Mouse (Mus musculus): ENCODE results near the gene Rbms3. TPM values are rescaled to one million over a fixed set of nuclear protein-coding genes. Genes with fewer than 3 reads are reported as not detected.

Gene Rbms3
- polyA plus RNA-seq, 1 experiment from 2014 or later = 43.1 TPM

- peaks cover 3% of the 10 kb centered on the region; the same call in 1 of the 2 replicates for H3K9me3 ChIP-seq (ENCODE audit: control insufficient read depth, low read length)
- no peak for ATAC-seq
- H3K27ac ChIP-seq (ENCODE audit: low read length) = no peak overlapping the region
- H3K4me1 ChIP-seq (ENCODE audit: control insufficient read depth, insufficient read depth, low read length) = 0 out of 2 replicates have a peak, but pooled peaks cover 6% of the 10 kb centered on the region
- H3K4me3 ChIP-seq (ENCODE audit: low read length) = no peak overlapping the region
- no peak overlapping the region for H3K9ac ChIP-seq (ENCODE audit: low read depth, low read length)
- H3K27me3 ChIP-seq (replicated peaks; ENCODE audit: control insufficient read depth, insufficient read depth, low read length) = no peaks in the 10 kb centered on the region
- WGBS = 52% methylated on average over 8 of the region's 8 CpGs
- no peak overlapping the region for H3K4me2 ChIP-seq (ENCODE audit: low read depth, low read length)
- H3K36me3 ChIP-seq (ENCODE audit: control insufficient read depth, insufficient read depth, low read length) = no peaks in the 10 kb centered on the region
These were observed 502.9 kb downstream of the Rbms3 start for GRCm38 (mm10) chr9:117126816-117127215.

- no peaks in the 10 kb centered on the region for H3K36me3 ChIP-seq (ENCODE audit: control insufficient read depth, insufficient read depth, low read length)
These were observed 503.9 kb downstream of the Rbms3 start for GRCm38 (mm10) chr9:117125844-117126243.

DNA sequence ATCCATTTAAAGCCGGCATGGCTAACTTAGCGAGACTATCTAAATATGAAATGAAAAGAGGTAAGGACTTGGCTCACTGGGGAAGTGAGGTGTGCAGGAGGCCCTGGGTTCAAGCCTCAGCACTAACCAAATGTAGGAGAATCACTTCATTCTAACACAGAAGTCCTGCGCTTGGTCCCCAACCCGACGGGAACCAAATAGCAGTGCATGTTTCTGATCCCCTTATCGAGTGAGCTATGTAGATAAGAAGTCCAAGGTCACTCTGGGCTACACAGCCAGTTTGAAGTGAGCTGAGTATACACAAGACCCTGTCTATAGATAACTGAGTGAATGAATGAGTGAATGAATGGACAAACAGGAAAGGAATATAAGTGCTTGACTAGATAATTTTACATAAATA, 508.1 kb downstream of the Rbms3 start:
- Histone ChIP-seq H3K36me3 (ENCODE audit: control insufficient read depth, insufficient read depth, low read length) (no peaks in the 10 kb centered on the region), H3K27ac (ENCODE audit: low read length) (no peak overlapping the region), H3K4me2 (ENCODE audit: low read depth, low read length) (no peak overlapping the region), H3K27me3 (replicated peaks; ENCODE audit: control insufficient read depth, insufficient read depth, low read length) (no peaks in the 10 kb centered on the region), H3K9me3 (ENCODE audit: control insufficient read depth, low read length) (no peaks in the 10 kb centered on the region), H3K9ac (ENCODE audit: low read depth, low read length) (no peak overlapping the region), H3K4me3 (ENCODE audit: low read length) (no peak overlapping the region), H3K4me1 (ENCODE audit: control insufficient read depth, insufficient read depth, low read length) (peaks cover 6% of the 10 kb centered on the region)
- 59% methylated on average over 6 of the region's 6 CpGs for WGBS
- peak; percentile 56; the same call in 1 of the 2 replicates for ATAC-seq

More at GRCm38 (mm10) chr9:117125844-117126243, 503.9 kb downstream of the Rbms3 start:
- H3K27me3 ChIP-seq (replicated peaks; ENCODE audit: control insufficient read depth, insufficient read depth, low read length) = no peaks in the 10 kb centered on the region
- 66% methylated on average over 6 of the region's 6 CpGs for WGBS
- no peak for ATAC-seq
- no peak overlapping the region for H3K4me3 ChIP-seq (ENCODE audit: low read length)
- H3K27ac ChIP-seq (ENCODE audit: low read length) = no peak overlapping the region
- peaks cover 9% of the 10 kb centered on the region for H3K4me1 ChIP-seq (ENCODE audit: control insufficient read depth, insufficient read depth, low read length)
- H3K9ac ChIP-seq (ENCODE audit: low read depth, low read length) = no peak overlapping the region
- no peaks in the 10 kb centered on the region for H3K9me3 ChIP-seq (ENCODE audit: control insufficient read depth, low read length)
- H3K4me2 ChIP-seq (ENCODE audit: low read depth, low read length) = no peak overlapping the region

GRCm38 (mm10) chr9:117117181-117117729, 512.5 kb downstream of the Rbms3 start:
- Histone ChIP-seq H3K9ac (ENCODE audit: low read depth, low read length) (no peak overlapping the region), H3K36me3 (ENCODE audit: control insufficient read depth, insufficient read depth, low read length) (no peaks in the 10 kb centered on the region), H3K9me3 (ENCODE audit: control insufficient read depth, low read length) (no peaks in the 10 kb centered on the region), H3K4me1 (ENCODE audit: control insufficient read depth, insufficient read depth, low read length) (peaks cover 6% of the 10 kb centered on the region), H3K4me3 (ENCODE audit: low read length) (no peak overlapping the region), H3K27me3 (replicated peaks; ENCODE audit: control insufficient read depth, insufficient read depth, low read length) (no peaks in the 10 kb centered on the region), H3K4me2 (ENCODE audit: low read depth, low read length) (no peak overlapping the region), H3K27ac (ENCODE audit: low read length) (no peak overlapping the region)
- 66% methylated on average over 10 of the region's 10 CpGs for WGBS
- ATAC-seq = no peak

DNA sequence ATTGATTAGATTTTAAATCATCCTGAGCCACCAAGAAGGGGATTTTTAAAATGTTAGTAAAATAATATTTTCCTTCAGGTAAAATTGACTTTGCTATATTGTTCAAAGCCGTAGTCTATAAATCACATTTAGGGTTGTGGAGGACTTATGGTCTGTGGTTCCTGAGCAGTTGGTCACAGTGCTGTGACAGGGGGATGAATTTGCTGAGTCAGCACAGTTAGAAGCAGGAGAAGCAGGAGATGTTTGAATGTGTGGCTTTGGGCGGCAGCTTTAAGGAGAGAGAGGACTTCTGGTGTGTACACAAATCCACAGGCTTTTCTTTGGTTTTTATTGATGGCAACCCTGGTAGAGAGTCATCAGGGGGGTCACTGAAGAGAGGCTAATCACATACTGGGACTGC, 514.1 kb downstream of the Rbms3 start:
- ATAC-seq = no peak
- H3K27ac ChIP-seq (ENCODE audit: low read length) = no peak overlapping the region
- H3K27me3 ChIP-seq (replicated peaks; ENCODE audit: control insufficient read depth, insufficient read depth, low read length) = no peaks in the 10 kb centered on the region
- 0 out of 2 replicates have a peak, but pooled peaks cover 3% of the 10 kb centered on the region for H3K4me1 ChIP-seq (ENCODE audit: control insufficient read depth, insufficient read depth, low read length)
- WGBS = 67% methylated on average over 2 of the region's 2 CpGs
- H3K36me3 ChIP-seq (ENCODE audit: control insufficient read depth, insufficient read depth, low read length) = no peaks in the 10 kb centered on the region
- H3K4me2 ChIP-seq (ENCODE audit: low read depth, low read length) = no peak overlapping the region
- no peak overlapping the region for H3K4me3 ChIP-seq (ENCODE audit: low read length)
- no peaks in the 10 kb centered on the region for H3K9me3 ChIP-seq (ENCODE audit: control insufficient read depth, low read length)
- H3K9ac ChIP-seq (ENCODE audit: low read depth, low read length) = no peak overlapping the region

DNA sequence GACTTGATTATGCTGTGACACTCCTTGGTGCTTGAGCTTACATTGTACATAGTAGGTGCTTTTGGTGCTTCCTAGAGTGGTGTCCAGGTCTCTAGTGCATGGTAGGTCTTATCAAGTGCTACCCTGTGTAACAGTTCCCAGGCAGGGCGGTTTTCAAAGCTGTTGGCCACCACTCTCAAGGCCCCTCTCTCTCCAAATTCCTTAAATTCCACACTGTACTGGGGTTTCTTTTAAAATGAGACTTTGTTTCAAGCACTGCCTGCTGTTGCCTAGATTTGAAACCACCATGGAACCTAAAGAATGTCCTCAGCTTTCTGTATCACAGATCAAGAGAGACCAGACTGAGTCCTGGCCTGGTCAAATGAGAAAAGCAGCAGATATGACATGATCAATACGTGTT, 516.1 kb downstream of the Rbms3 start:
- no peak overlapping the region for H3K27ac ChIP-seq (ENCODE audit: low read length)

GRCm38 (mm10) chr9:117107926-117108325, 521.8 kb downstream of the Rbms3 start:
- 87% methylated on average over 4 of the region's 4 CpGs for whole genome bisulfite sequencing
- no peak for ATAC-seq
- Histone ChIP-seq H3K9me3 (ENCODE audit: control insufficient read depth, low read length) (no peaks in the 10 kb centered on the region), H3K4me2 (ENCODE audit: low read depth, low read length) (no peak overlapping the region), H3K27me3 (replicated peaks; ENCODE audit: control insufficient read depth, insufficient read depth, low read length) (no peaks in the 10 kb centered on the region), H3K27ac (ENCODE audit: low read length) (no peak overlapping the region), H3K4me1 (ENCODE audit: control insufficient read depth, insufficient read depth, low read length) (no peaks in the 10 kb centered on the region), H3K36me3 (ENCODE audit: control insufficient read depth, insufficient read depth, low read length) (no peaks in the 10 kb centered on the region), H3K4me3 (ENCODE audit: low read length) (no peak overlapping the region), H3K9ac (ENCODE audit: low read depth, low read length) (no peak overlapping the region)

More for the DNA sequence above, 516.1 kb downstream of the Rbms3 start:
- no peak for ATAC-seq
- H3K4me1 ChIP-seq (ENCODE audit: control insufficient read depth, insufficient read depth, low read length) = 0 out of 2 replicates have a peak, but pooled peaks cover 3% of the 10 kb centered on the region
- H3K4me2 ChIP-seq (ENCODE audit: low read depth, low read length) = no peak overlapping the region
- H3K9ac ChIP-seq (ENCODE audit: low read depth, low read length) = no peak overlapping the region
- no peaks in the 10 kb centered on the region for H3K36me3 ChIP-seq (ENCODE audit: control insufficient read depth, insufficient read depth, low read length)
- H3K27me3 ChIP-seq (replicated peaks; ENCODE audit: control insufficient read depth, insufficient read depth, low read length) = no peaks in the 10 kb centered on the region
- 51% methylated on average over 2 of the region's 2 CpGs for WGBS
- no peak overlapping the region for H3K4me3 ChIP-seq (ENCODE audit: low read length)
- no peaks in the 10 kb centered on the region for H3K9me3 ChIP-seq (ENCODE audit: control insufficient read depth, low read length)

DNA sequence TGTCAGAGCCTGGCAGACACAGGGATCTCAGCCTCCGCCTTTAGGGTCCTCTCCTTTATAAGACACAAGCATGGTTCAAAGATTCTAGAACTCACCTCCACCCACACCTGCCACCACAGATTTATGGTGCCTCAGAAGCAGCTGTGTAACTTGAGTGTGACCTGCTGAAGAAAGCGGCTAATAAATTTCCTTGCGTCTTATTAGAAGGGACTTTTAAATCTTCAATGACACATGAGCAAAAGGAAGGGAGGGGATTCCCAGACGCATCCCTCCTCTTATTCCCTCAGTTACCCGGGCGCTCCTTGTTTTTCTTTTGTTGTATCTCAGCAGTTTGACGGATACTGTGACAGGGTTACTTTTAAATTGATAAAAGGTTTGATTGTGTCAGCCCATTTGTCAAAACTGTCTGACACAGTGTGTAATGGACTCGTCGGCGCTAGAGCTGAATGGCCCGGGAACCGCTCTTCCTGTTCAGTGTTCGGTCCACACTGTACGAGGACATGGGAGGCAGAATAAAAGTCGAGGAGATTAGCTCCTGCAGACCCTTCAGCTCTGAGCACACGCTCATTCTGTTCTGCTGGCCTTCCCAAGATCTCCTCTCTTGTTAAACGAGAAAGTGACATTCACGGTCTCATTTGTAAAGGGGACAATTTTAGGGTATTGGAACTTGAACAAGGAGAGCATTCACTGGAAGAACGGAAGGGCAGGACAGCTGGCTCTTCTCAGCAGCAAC, 527.3 kb downstream of the Rbms3 start:
- Histone ChIP-seq H3K36me3 (ENCODE audit: control insufficient read depth, insufficient read depth, low read length) (no peaks in the 10 kb centered on the region), H3K27ac (ENCODE audit: low read length) (no peak overlapping the region), H3K9ac (ENCODE audit: low read depth, low read length) (no peak overlapping the region), H3K4me2 (ENCODE audit: low read depth, low read length) (no peak overlapping the region), H3K4me1 (ENCODE audit: control insufficient read depth, insufficient read depth, low read length) (no peaks in the 10 kb centered on the region), H3K4me3 (ENCODE audit: low read length) (no peak overlapping the region), H3K9me3 (ENCODE audit: control insufficient read depth, low read length) (no peaks in the 10 kb centered on the region), H3K27me3 (replicated peaks; ENCODE audit: control insufficient read depth, insufficient read depth, low read length) (no peaks in the 10 kb centered on the region)
- ATAC-seq = no peak
- WGBS = 64% methylated on average over 19 of the region's 19 CpGs

GRCm38 (mm10) chr9:117100181-117100580, 529.5 kb downstream of the Rbms3 start:
- ATAC-seq = no peak
- WGBS = 91% methylated on average over 5 of the region's 5 CpGs
- H3K36me3 ChIP-seq (ENCODE audit: control insufficient read depth, insufficient read depth, low read length) = no peaks in the 10 kb centered on the region
- no peaks in the 10 kb centered on the region for H3K9me3 ChIP-seq (ENCODE audit: control insufficient read depth, low read length)
- no peak overlapping the region for H3K9ac ChIP-seq (ENCODE audit: low read depth, low read length)
- no peak overlapping the region for H3K4me2 ChIP-seq (ENCODE audit: low read depth, low read length)
- no peak overlapping the region for H3K27ac ChIP-seq (ENCODE audit: low read length)
- no peaks in the 10 kb centered on the region for H3K27me3 ChIP-seq (replicated peaks; ENCODE audit: control insufficient read depth, insufficient read depth, low read length)
- no peak overlapping the region for H3K4me3 ChIP-seq (ENCODE audit: low read length)
- no peaks in the 10 kb centered on the region for H3K4me1 ChIP-seq (ENCODE audit: control insufficient read depth, insufficient read depth, low read length)
